Mouse (Mus musculus): ENCODE data around the gene Capn5. TPM values are rescaled to one million over a fixed set of nuclear protein-coding genes. Genes with fewer than 3 reads are reported as not detected.

Capn5 gene
- total and polyA plus RNA-seq, 3 experiments: 0.04 to 0.54 TPM; not detected in 1

DNA sequence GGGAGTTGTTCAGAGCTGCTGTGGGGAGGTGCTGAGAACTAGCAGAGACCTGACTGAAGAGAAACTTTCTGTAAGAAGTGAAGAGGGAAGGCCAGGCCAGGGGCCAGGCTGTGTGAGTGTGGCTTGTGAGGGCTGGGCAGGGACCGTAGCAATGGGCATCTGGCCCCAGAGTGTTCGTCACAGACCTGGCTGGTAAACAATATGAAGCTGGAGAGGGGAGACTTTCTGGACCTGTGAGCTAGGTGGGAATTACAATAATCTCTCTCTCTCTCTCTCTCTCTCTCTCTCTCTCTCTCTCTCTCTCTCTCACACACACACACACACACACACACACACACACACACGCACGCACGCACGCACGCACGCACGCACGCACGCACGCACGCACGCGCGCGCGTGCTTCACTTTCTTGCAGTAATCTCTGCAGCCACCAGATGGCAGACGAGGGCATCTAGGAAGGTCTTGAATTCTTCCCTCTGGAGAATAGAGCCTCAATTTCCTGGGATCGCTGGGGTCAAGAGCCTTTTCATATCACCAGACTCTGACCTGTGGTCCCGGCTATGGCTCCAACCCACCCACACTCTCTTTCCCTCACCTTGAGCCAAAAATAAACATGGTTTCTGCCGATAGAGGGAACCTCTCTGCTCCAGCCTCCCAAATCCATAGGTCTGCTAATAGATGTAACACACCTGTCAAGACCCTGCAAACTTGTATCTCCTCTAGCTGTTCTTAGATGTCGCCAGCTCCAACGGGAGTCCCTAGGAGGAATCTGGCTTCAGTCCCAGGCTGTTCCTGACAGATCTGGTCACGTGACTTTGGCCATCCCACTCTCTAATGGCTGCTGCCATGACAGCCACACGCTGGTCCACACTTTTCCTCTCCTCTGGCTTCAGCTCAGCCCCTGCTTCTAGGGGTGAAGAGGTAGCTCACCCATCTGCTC, 74.8 kb downstream of the Capn5 start:
- Histone ChIP-seq H3K9ac (ENCODE audit: control insufficient read depth, low read depth, low read length, poor library complexity, severe bottlenecking) (peak overlapping the region; percentile 34; the same call in 1 of the 2 replicates), H3K27ac (ENCODE audit: control insufficient read depth, low read depth, low read length) (no peak overlapping the region), H3K4me3 (ENCODE audit: control insufficient read depth in 1 of 2, insufficient read depth in 1 of 2, low read depth in 2 of 2, low read length in 2 of 2) (peak overlapping the region in 1 of 2 experiments; percentile 16; a peak in 3 of 4 replicates), H3K9me3 (replicated peaks; ENCODE audit: insufficient read depth, low read length) (no peaks in the 10 kb centered on the region), H3K36me3 (ENCODE audit: control insufficient read depth in 1 of 2, insufficient read depth in 2 of 2, low read length in 2 of 2) (no peaks in the 10 kb centered on the region), H3K4me1 (ENCODE audit: control insufficient read depth in 1 of 2, insufficient read depth in 2 of 2, low read length in 2 of 2) (no peaks in the 10 kb centered on the region), H3K27me3 (ENCODE audit: control insufficient read depth in 1 of 2, insufficient read depth in 2 of 2, low read length in 2 of 2) (no peaks in the 10 kb centered on the region), H3K79me2 (ENCODE audit: control insufficient read depth, insufficient read depth, low read length, poor library complexity) (no peaks in the 10 kb centered on the region)
- TF ChIP-seq SMC3 (IDR thresholded peaks at IDR 0.05; ENCODE audit: low read depth, low read length): peak; percentile 41
- peak; percentile 79; the same call in 1 of the 2 replicates for TF ChIP-seq JUND (IDR thresholded peaks at IDR 0.05; ENCODE audit: low read depth, low read length)
- 0 out of 4 replicates have a peak, but pooled peaks of 1 of the 2 experiments have one; percentile 14 for TF ChIP-seq USF2 (IDR thresholded peaks at IDR 0.05; ENCODE audit: borderline replicate concordance in 1 of 2, insufficient read depth in 1 of 2, low read depth in 1 of 2, low read length in 2 of 2)
- TF ChIP-seq ELF1 (IDR thresholded peaks at IDR 0.05; ENCODE audit: low read depth, low read length): no peak
- peak; percentile 45 to 48 (median 47) for TF ChIP-seq CTCF (IDR thresholded peaks at IDR 0.05 in 2 of 3, conservative IDR thresholded peaks at IDR 0.05 in 1 of 3; ENCODE audit: control insufficient read depth in 1 of 3, insufficient read depth in 1 of 3, low read depth in 2 of 3, low read length in 3 of 3, poor library complexity in 1 of 3, severe bottlenecking in 1 of 3)
- 0 out of 2 replicates have a peak, but pooled peaks have one; percentile 17 for TF ChIP-seq NRF1 (IDR thresholded peaks at IDR 0.05; ENCODE audit: insufficient read depth, low read depth, low read length, poor library complexity, severe bottlenecking)
- no peak for TF ChIP-seq GABPA (IDR thresholded peaks at IDR 0.05; ENCODE audit: low read depth, low read length)
- TF ChIP-seq USF1 (IDR thresholded peaks at IDR 0.05; ENCODE audit: low read depth, low read length): peak; percentile 80
- peak; percentile 74 for DNase-seq (ENCODE audit: low read depth, low spot score)

GRCm38 (mm10) chr7:98102488-98102887, 75.6 kb downstream of the Capn5 start:
- DNase-seq (ENCODE audit: low read depth, low spot score): no peak
- Histone ChIP-seq H3K27ac (ENCODE audit: control insufficient read depth, low read depth, low read length) (no peak overlapping the region), H3K4me3 (ENCODE audit: control insufficient read depth in 1 of 2, insufficient read depth in 1 of 2, low read depth in 2 of 2, low read length in 2 of 2) (no peak overlapping the region), H3K36me3 (ENCODE audit: control insufficient read depth in 1 of 2, insufficient read depth in 2 of 2, low read length in 2 of 2) (no peaks in the 10 kb centered on the region), H3K9me3 (replicated peaks; ENCODE audit: insufficient read depth, low read length) (no peaks in the 10 kb centered on the region), H3K27me3 (ENCODE audit: control insufficient read depth in 1 of 2, insufficient read depth in 2 of 2, low read length in 2 of 2) (no peaks in the 10 kb centered on the region), H3K9ac (ENCODE audit: control insufficient read depth, low read depth, low read length, poor library complexity, severe bottlenecking) (no peak overlapping the region), H3K4me1 (ENCODE audit: control insufficient read depth in 1 of 2, insufficient read depth in 2 of 2, low read length in 2 of 2) (no peaks in the 10 kb centered on the region), H3K79me2 (ENCODE audit: control insufficient read depth, insufficient read depth, low read length, poor library complexity) (no peaks in the 10 kb centered on the region)
- TF ChIP-seq TBP (IDR thresholded peaks at IDR 0.05; ENCODE audit: low read depth, low read length): no peak
- TF ChIP-seq CTCF (IDR thresholded peaks at IDR 0.05 in 2 of 3, conservative IDR thresholded peaks at IDR 0.05 in 1 of 3; ENCODE audit: control insufficient read depth in 1 of 3, insufficient read depth in 1 of 3, low read depth in 2 of 3, low read length in 3 of 3, poor library complexity in 1 of 3, severe bottlenecking in 1 of 3): 0 out of 6 replicates have a peak, but pooled peaks of 1 of the 3 experiments have one; percentile 2

GRCm38 (mm10) chr7:98097557-98097956, 80.5 kb downstream of the Capn5 start:
- no peak for DNase-seq (ENCODE audit: low read depth, low spot score)
- H3K27me3 ChIP-seq (ENCODE audit: control insufficient read depth in 1 of 2, insufficient read depth in 2 of 2, low read length in 2 of 2): no peaks in the 10 kb centered on the region

More at GRCm38 (mm10) chr7:98097557-98097956, 80.5 kb downstream of the Capn5 start:
- Histone ChIP-seq H3K4me3 (ENCODE audit: control insufficient read depth in 1 of 2, insufficient read depth in 1 of 2, low read depth in 2 of 2, low read length in 2 of 2) (no peak overlapping the region), H3K4me1 (ENCODE audit: control insufficient read depth in 1 of 2, insufficient read depth in 2 of 2, low read length in 2 of 2) (no peaks in the 10 kb centered on the region), H3K9me3 (replicated peaks; ENCODE audit: insufficient read depth, low read length) (no peaks in the 10 kb centered on the region), H3K27ac (ENCODE audit: control insufficient read depth, low read depth, low read length) (no peak overlapping the region), H3K36me3 (ENCODE audit: control insufficient read depth in 1 of 2, insufficient read depth in 2 of 2, low read length in 2 of 2) (no peaks in the 10 kb centered on the region), H3K9ac (ENCODE audit: control insufficient read depth, low read depth, low read length, poor library complexity, severe bottlenecking) (no peak overlapping the region), H3K79me2 (ENCODE audit: control insufficient read depth, insufficient read depth, low read length, poor library complexity) (no peaks in the 10 kb centered on the region)
- TF ChIP-seq ZNF384 (IDR thresholded peaks at IDR 0.05; ENCODE audit: low read depth, low read length) (no peak), CHD1 (IDR thresholded peaks at IDR 0.05; ENCODE audit: low read depth, low read length) (no peak), NRF1 (IDR thresholded peaks at IDR 0.05; ENCODE audit: insufficient read depth, low read depth, low read length, poor library complexity, severe bottlenecking) (no peak), MAX (IDR thresholded peaks at IDR 0.05; ENCODE audit: low read length) (no peak), POLR2A (IDR thresholded peaks at IDR 0.05; ENCODE audit: control insufficient read depth in 1 of 2, insufficient read depth in 1 of 2, low read depth in 1 of 2, low read length in 2 of 2, poor library complexity in 1 of 2) (no peak), ELF1 (IDR thresholded peaks at IDR 0.05; ENCODE audit: low read depth, low read length) (no peak), MEF2A (IDR thresholded peaks at IDR 0.05; ENCODE audit: extremely low read depth, insufficient replicate concordance, low read depth, low read length, poor library complexity, severe bottlenecking) (no peak), CTCF (IDR thresholded peaks at IDR 0.05 in 2 of 3, conservative IDR thresholded peaks at IDR 0.05 in 1 of 3; ENCODE audit: control insufficient read depth in 1 of 3, insufficient read depth in 1 of 3, low read depth in 2 of 3, low read length in 3 of 3, poor library complexity in 1 of 3, severe bottlenecking in 1 of 3) (no peak)

Data from MEL (cell line).